Mouse (Mus musculus): Measurements from ENCODE around the gene Sept4.

Sept4 gene

GRCm38 (mm10) chr11:87599395-87600089 lies 30.8 kb downstream of the Sept4 start:
- DNase-seq (ENCODE audit: low spot score), result no peak

- no peak for DNase-seq (ENCODE audit: low spot score)
Measured at GRCm38 (mm10) chr11:87600322-87600853, 31.7 kb downstream of the Sept4 start.

- DNase-seq (ENCODE audit: low spot score), result no peak
Measured at GRCm38 (mm10) chr11:87602234-87602633, 33.5 kb downstream of the Sept4 start.

GRCm38 (mm10) chr11:87603571-87603970 lies 34.9 kb downstream of the Sept4 start:
- DNase-seq (ENCODE audit: low spot score), result no peak

- no peak for DNase-seq (ENCODE audit: low spot score)
Measured at GRCm38 (mm10) chr11:87609264-87609663, 40.6 kb downstream of the Sept4 start.

GRCm38 (mm10) chr11:87611547-87611946 lies 42.8 kb downstream of the Sept4 start:
- no peak for DNase-seq (ENCODE audit: low spot score)

GRCm38 (mm10) chr11:87613972-87614371 lies 45.3 kb downstream of the Sept4 start:
- DNase-seq (ENCODE audit: low spot score), result no peak

- no peak for DNase-seq (ENCODE audit: low spot score)
Measured at GRCm38 (mm10) chr11:87615551-87615950, 46.8 kb downstream of the Sept4 start.

GRCm38 (mm10) chr11:87615952-87616351 lies 47.2 kb downstream of the Sept4 start:
- DNase-seq (ENCODE audit: low spot score), result no peak

- no peak for DNase-seq (ENCODE audit: low spot score)
Measured at GRCm38 (mm10) chr11:87616790-87617474, 48.2 kb downstream of the Sept4 start, which contains the start of gene Hsf5. Gene Hsf5, plus strand, starts transcription at chr11:87617164.

GRCm38 (mm10) chr11:87617606-87618005 lies 48.9 kb downstream of the Sept4 start:
- DNase-seq (ENCODE audit: low spot score), result no peak

GRCm38 (mm10) chr11:87623160-87623559 lies 54.5 kb downstream of the Sept4 start:
- DNase-seq (ENCODE audit: low spot score), result no peak

- DNase-seq (ENCODE audit: low spot score), result no peak
Measured at GRCm38 (mm10) chr11:87629859-87630258, 61.2 kb downstream of the Sept4 start.

GRCm38 (mm10) chr11:87638793-87639192 lies 70.1 kb downstream of the Sept4 start:
- no peak for DNase-seq (ENCODE audit: low spot score)

- peak; percentile 58 for DNase-seq (ENCODE audit: low spot score)
Measured at GRCm38 (mm10) chr11:87639206-87639605, 70.5 kb downstream of the Sept4 start.

Measured in urinary bladder, postnatal 25 days (tissue).